Mouse (Mus musculus) brown adipose tissue, adult 24 weeks (tissue): ENCODE measurements around the gene Adamts4. TPM values are rescaled to one million over a fixed set of nuclear protein-coding genes. Genes with fewer than 3 reads are reported as not detected.

Source experiments
- H3K27ac ChIP-seq: fragments of 200-500 bp; replicated peaks from 2 replicates; pipeline ENCODE4 v1.5.1; 2012; ENCODE audit warnings: low read depth, mild to moderate bottlenecking, low read length
- H3K4me1 ChIP-seq: fragments of 200-500 bp; 2 replicates; pipeline ENCODE4 v1.6.1; 2012; ENCODE audit warnings: low read length, mixed read lengths; ENCODE audit not compliant: control insufficient read depth, insufficient read depth, insufficient read length
- H3K4me3 ChIP-seq: fragments of 200-500 bp; 2 replicates; pipeline ENCODE4 v1.5.1; 2012; ENCODE audit warnings: low read depth, mild to moderate bottlenecking, low read length, moderate library complexity; ENCODE audit not compliant: insufficient read depth
- polyA plus RNA-seq: library from polyadenylated mRNA; stranded (reverse); fragments of >200 nt; gene quantifications from 2 replicates; pipeline ENCODE4 v1.2.4, GENCODE M21; 2012; ENCODE audit not compliant: missing spikeins, insufficient read depth, insufficient read length

The Adamts4 gene
- polyA plus RNA-seq, 1 experiment = 1.2 TPM

- Histone ChIP-seq H3K4me1 (no peaks in the 10 kb centered on the region), H3K4me3 (peak overlapping the region; percentile 56), H3K27ac (peak overlapping the region; percentile 82)
These were observed 27.1 kb upstream of the Adamts4 start for GRCm38 (mm10) chr1:171223168-171223567.

- no peaks in the 10 kb centered on the region for H3K4me1 ChIP-seq
- no peak overlapping the region for H3K27ac ChIP-seq
- no peak overlapping the region for H3K4me3 ChIP-seq
These were observed 26.4 kb upstream of the Adamts4 start for GRCm38 (mm10) chr1:171223796-171224195.

GRCm38 (mm10) chr1:171224857-171225256 is 25.4 kb upstream of the Adamts4 start, which contains the start of gene Apoa2:
TSS of gene Apoa2 (plus strand) at chr1:171225054.
- Histone ChIP-seq H3K4me3 (no peak within 1 kb of the TSS), H3K27ac (no peak within 1 kb of the TSS), H3K4me1 (no peaks in the 10 kb centered on the region)

- no peak overlapping the region for H3K4me3 ChIP-seq
These were observed 23.4 kb upstream of the Adamts4 start for GRCm38 (mm10) chr1:171226780-171227179.

GRCm38 (mm10) chr1:171227879-171228278 is 22.3 kb upstream of the Adamts4 start:
- Histone ChIP-seq H3K4me3 (no peak overlapping the region), H3K27ac (no peak overlapping the region), H3K4me1 (peaks cover 3% of the 10 kb centered on the region)

More at GRCm38 (mm10) chr1:171226780-171227179, 23.4 kb upstream of the Adamts4 start:
- Histone ChIP-seq H3K27ac (no peak overlapping the region), H3K4me1 (no peaks in the 10 kb centered on the region)

- no peak overlapping the region for H3K4me3 ChIP-seq
- peaks cover 3% of the 10 kb centered on the region for H3K4me1 ChIP-seq
- no peak overlapping the region for H3K27ac ChIP-seq
These were observed 20.5 kb upstream of the Adamts4 start for GRCm38 (mm10) chr1:171229750-171230149.

GRCm38 (mm10) chr1:171230215-171230614 is 20.0 kb upstream of the Adamts4 start:
- Histone ChIP-seq H3K4me1 (peaks cover 3% of the 10 kb centered on the region), H3K27ac (no peak overlapping the region), H3K4me3 (no peak overlapping the region)

GRCm38 (mm10) chr1:171231844-171232243 is 18.4 kb upstream of the Adamts4 start:
- Histone ChIP-seq H3K4me1 (peaks cover 3% of the 10 kb centered on the region), H3K27ac (no peak overlapping the region), H3K4me3 (peak overlapping the region; percentile 7; the same call in 1 of the 2 replicates)

- Histone ChIP-seq H3K4me3 (peak overlapping the region; percentile 25; the same call in 1 of the 2 replicates), H3K4me1 (peaks cover 3% of the 10 kb centered on the region), H3K27ac (peak overlapping the region; percentile 50)
These were observed 17.9 kb upstream of the Adamts4 start for GRCm38 (mm10) chr1:171232348-171232747.

- Histone ChIP-seq H3K27ac (peak overlapping the region; percentile 58), H3K4me3 (peak overlapping the region; percentile 47), H3K4me1 (peaks cover 3% of the 10 kb centered on the region)
These were observed 17.2 kb upstream of the Adamts4 start for GRCm38 (mm10) chr1:171232800-171233730.

GRCm38 (mm10) chr1:171234126-171234525 is 16.1 kb upstream of the Adamts4 start, which contains the start of gene Fcer1g:
TSS of gene Fcer1g (minus strand) at chr1:171234365.
- Histone ChIP-seq H3K27ac (peak within 1 kb of the TSS; percentile 58), H3K4me3 (peak within 1 kb of the TSS; percentile 47), H3K4me1 (peaks cover 3% of the 10 kb centered on the region)

GRCm38 (mm10) chr1:171234538-171234937 is 15.7 kb upstream of the Adamts4 start:
- H3K4me1 ChIP-seq = peaks cover 3% of the 10 kb centered on the region
- H3K27ac ChIP-seq = peak overlapping the region; percentile 54; the same call in 1 of the 2 replicates
- H3K4me3 ChIP-seq = no peak overlapping the region

GRCm38 (mm10) chr1:171235791-171236190 is 14.4 kb upstream of the Adamts4 start:
- peaks cover 3% of the 10 kb centered on the region for H3K4me1 ChIP-seq
- H3K27ac ChIP-seq = no peak overlapping the region
- no peak overlapping the region for H3K4me3 ChIP-seq

GRCm38 (mm10) chr1:171237438-171237837 is 12.8 kb upstream of the Adamts4 start:
- H3K4me3 ChIP-seq = no peak overlapping the region
- no peak overlapping the region for H3K27ac ChIP-seq
- peaks cover 3% of the 10 kb centered on the region for H3K4me1 ChIP-seq

- Histone ChIP-seq H3K27ac (no peak overlapping the region), H3K4me3 (no peak overlapping the region), H3K4me1 (no peaks in the 10 kb centered on the region; the same call in 1 of the 2 replicates)
These were observed 11.8 kb upstream of the Adamts4 start for GRCm38 (mm10) chr1:171238463-171238862.
